Mouse (Mus musculus): Measurements from ENCODE around the gene Ang.

Gene Ang

GRCm38 (mm10) chr14:51090921-51091900, at the start of gene Ang, which contains the start of gene Rnase4:
Gene Ang, plus strand, starts transcription at chr14:51091150.
Gene Rnase4, plus strand, starts transcription at chr14:51091077.
- peak in 1 of 2 experiments; percentile 22 for DNase-seq

DNA sequence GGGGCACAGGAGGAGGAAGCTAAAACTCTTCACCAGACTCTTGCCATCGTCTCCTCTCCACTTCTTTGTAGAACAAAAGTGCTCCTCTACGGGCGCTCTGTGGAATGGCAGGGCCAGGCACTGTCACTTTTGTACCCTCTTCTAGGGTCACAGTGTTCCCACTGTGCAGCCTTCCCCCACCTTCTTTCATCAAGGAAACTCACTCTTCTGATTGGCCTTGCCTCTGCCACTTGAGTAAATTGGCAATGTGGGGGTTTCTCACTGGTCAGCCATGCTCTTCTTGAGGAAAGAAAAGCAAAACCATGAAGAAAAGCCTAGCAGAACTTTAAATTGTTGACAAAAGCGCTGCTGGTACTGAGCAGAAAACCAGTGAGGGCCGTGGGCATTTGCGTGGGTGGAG, 49.2 kb upstream of the Ang start, which contains the start of gene Rnase9:
Gene Rnase9, minus strand, starts transcription at position 101 of the 400 bp plus-strand sequence.
- no peak for DNase-seq

DNA sequence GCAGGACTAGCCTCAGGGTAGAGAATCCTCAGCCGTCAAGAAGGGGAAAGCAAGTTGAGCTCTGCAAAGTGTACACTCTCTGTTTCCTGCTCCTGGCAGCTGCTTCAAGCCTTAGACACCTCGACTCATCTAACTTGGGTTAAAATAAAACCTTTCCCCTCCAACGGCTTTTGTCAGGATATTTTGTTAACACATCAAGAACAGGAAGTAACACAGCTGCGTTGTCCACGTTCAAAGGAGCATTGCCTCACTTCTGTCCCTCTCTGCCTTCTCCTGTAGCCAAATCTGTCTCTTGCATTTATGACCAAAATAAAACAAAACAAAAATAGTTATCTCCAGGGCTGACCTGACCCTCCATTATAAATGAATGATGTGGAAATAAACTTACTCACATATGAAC, 43.1 kb upstream of the Ang start:
- no peak for DNase-seq

DNA sequence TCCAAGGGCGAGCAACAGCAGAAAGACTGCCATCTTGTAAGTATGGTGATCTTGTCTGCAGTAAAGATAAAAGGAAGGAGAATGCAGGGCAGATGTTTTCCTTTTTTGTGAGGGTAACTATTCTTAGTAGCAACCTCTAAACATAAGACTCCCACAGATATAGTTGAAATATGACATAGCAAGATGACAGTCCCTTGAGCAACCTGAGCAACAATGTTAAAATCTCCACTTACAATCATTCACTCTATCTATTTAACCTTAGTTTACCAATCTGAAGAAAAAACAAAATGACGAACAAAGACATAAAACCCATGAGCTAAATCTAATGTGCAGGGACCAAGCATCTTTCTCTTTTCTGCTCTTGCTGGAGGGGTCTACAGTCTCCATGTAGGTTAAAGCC, 40.9 kb upstream of the Ang start, which contains the start of gene Rnase11:
Gene Rnase11, minus strand, starts transcription at position 101 of the 400 bp plus-strand sequence.
- no peak for DNase-seq

DNA sequence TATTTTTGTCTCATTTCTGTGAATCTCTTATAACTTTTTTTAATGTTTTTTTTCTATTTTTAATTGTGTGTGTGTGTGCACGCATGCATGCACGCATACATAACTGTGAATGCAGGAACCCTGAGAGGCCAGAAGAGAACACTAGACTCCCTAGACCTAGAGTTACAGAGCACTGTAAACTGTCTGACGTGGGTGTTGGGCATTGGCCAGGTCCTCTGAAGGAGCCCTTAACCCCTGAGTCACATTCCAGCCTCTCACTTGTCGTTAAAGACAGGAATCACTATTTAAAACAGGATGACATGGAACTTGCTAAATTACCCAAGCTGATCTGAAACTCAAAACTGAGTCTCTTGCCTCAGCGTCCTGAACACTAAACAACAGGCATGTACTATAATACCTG, 39.0 kb upstream of the Ang start:
- no peak for DNase-seq

GRCm38 (mm10) chr14:51053176-51053575, 37.8 kb upstream of the Ang start:
- no peak for DNase-seq

DNA sequence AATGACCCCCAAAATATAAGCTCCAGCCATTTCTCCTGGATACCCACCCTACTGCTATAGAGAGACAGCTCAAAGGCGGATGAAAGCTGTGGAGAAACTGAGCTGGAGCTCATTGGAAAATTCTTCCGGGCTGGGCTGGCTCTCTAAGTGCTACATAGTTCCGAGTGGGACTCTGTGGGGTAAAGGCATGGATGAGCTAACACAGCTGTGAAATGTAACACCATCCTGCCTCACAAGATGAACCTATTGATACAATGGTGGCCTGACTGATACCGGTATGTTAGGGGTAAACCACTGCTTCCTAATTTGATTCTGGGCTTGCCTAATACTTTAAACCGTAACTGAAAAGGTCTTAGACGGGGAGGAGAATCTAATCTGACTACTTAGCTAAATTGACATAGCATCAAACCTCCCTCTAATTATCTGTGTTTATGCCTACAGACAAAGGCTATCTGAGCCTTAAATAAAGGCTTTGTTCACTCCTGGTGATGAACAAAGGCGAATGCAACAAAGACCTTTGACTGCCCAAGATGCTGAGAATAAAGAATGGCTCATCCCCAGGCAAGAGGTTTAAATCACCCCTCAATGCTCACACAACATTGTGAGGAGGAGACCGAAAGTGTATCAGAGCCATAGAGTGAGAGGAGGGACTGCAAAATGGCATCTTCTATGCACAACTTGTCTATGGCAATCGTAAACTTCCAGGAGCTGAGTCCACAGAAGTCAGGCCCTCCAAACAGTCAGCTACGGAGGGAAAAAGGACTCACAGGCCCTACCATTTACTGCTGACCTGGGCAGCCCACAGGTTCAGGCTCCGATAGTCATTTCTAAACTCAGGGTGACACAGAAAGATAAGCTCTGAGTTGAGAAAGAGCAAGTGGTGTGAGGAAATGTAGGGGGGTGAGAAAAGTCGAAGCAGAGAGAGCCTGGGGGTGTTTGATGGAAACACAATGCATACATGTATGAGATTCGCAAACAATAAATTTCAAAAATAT, 36.4 kb upstream of the Ang start:
- no peak for DNase-seq

GRCm38 (mm10) chr14:51057401-51057831, 33.5 kb upstream of the Ang start, which contains the start of gene Rnase12:
Gene Rnase12, minus strand, starts transcription at chr14:51057661.
- DNase-seq = no peak

DNA sequence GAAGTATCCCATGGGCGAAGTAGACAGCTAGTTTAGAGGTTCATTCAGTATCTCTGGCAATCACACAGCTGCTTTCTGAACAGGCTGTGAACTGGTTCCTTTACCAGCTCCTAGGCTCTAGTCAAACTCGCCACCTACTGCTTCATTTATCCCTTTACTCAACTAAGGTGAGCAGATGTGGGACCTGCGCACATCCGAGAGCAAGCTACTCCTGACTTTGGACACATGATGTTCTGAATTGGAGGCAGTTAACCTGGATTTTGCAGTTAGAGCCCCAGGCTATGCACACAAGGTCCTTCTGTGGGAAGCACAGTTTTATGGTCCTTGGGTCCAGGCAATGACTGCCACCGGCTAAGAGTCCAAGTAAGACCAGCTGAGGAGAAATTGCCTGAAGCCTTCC, 30.2 kb upstream of the Ang start:
- DNase-seq = no peak

GRCm38 (mm10) chr14:51068956-51069355, 22.0 kb upstream of the Ang start:
- no peak for DNase-seq

DNA sequence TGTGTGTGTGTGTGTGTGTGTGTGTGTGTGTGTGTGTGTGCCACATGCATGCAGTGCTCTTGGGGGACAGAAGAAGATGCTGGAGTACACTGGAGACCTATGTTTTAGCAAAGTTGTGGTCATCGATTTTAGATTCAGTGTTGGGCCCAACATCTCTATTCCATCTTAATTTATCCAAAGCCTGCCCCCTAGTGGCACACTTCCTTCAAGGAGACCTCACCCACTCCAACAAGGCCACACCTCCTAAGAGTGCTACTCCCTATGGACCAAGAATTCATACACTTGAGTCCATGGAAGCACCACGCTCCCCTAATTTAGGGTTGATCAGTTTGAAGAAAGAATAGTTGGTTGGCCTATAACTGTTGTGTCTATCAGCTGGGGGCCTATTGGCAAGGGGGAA, 21.3 kb upstream of the Ang start:
- peak in 1 of 2 experiments; percentile 48 for DNase-seq

- DNase-seq = no peak
Measured at GRCm38 (mm10) chr14:51074335-51074734, 16.6 kb upstream of the Ang start, which contains the start of gene Olfr750. Gene Olfr750, minus strand, starts transcription at chr14:51074435.

GRCm38 (mm10) chr14:51079180-51079579, 11.8 kb upstream of the Ang start:
- no peak for DNase-seq

DNA sequence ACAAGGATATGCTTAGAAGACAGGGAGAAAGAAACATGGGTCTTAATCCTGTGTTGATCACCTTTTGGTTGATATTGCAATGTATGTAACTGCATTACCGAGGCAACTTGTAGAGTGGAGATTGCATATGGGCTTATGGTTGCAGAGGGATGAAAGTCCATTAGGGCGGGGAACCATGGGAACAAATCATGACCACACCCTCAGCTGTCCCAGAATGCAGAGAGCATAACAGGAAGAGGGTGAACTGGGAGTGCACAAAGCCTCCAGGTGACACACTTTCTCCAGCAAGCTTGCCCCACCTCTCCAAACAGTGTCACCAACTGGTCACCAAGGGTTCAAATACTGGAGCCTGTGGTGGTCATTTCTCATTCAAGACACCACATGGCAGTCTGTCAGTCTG, 9.9 kb upstream of the Ang start:
- no peak for DNase-seq

DNA sequence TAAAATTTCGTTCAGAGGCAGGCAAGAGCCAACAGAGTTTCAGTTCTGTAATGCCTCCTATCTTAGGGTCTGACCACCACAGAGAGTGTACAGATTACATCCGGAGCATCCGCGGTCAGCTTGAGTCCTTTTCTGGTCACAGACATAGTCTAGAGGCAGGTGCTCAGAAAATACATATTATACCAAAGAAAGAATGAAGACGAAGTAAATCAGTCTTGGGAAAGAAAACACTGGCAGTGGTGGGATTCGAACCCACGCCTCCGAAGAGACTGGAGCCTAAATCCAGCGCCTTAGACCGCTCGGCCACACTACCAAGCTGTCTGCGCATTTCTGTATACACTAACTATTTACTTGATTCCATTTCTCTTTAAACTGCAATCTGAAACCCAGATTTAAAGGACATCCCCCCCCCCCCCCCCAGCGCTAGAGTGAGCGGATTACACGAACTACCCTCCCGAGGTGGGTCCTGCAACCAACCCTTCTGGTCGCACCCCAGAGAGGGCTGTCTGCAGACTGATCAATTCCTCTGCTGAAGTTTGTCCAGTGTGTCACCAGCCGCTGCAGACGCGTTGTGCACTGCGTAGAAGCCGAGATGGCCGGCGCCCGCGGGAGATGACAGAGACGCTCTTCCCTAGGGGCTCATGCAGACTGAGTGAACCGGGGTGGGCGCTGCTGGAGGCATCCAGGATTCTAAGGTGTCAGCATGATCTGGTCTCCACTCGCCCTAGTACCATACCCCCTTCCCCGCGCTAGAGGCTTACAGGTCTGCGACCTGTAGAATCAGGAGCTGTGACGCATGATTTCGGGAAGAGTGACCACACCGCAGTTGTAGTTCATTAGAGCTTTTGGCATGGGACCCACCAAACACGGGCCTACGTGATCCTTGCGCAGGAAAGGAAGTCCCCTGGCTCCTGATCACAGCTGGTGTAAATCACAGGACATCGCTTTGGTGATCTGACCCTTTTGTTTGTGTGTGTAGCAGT, 8.1 kb upstream of the Ang start:
- DNase-seq = peak; percentile 47 to 73

- DNase-seq = no peak
Measured at GRCm38 (mm10) chr14:51083805-51084204, 7.1 kb upstream of the Ang start.

- no peak for DNase-seq
Measured at GRCm38 (mm10) chr14:51085086-51085485, 5.9 kb upstream of the Ang start.

DNA sequence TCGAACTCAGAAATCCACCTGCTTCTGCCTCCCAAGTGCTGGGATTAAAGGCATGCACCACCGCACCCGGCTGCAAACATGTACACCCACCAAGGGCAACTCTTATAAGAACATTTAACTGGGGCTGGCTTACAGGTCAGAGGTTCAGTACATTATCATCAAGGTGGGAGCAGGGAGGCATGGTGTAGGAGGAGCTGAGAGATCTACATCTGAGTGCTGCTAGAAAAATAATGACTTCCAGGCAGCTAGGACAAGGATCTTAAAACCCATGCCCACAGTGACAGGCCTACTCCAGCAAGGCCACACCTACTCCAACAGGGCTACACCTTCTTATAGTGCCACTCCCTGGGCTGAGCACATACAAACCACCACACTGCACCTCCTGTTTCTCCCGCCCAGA, 5.0 kb upstream of the Ang start:
- DNase-seq = no peak

- DNase-seq = no peak
Measured at GRCm38 (mm10) chr14:51087762-51088161, 3.2 kb upstream of the Ang start.

DNA sequence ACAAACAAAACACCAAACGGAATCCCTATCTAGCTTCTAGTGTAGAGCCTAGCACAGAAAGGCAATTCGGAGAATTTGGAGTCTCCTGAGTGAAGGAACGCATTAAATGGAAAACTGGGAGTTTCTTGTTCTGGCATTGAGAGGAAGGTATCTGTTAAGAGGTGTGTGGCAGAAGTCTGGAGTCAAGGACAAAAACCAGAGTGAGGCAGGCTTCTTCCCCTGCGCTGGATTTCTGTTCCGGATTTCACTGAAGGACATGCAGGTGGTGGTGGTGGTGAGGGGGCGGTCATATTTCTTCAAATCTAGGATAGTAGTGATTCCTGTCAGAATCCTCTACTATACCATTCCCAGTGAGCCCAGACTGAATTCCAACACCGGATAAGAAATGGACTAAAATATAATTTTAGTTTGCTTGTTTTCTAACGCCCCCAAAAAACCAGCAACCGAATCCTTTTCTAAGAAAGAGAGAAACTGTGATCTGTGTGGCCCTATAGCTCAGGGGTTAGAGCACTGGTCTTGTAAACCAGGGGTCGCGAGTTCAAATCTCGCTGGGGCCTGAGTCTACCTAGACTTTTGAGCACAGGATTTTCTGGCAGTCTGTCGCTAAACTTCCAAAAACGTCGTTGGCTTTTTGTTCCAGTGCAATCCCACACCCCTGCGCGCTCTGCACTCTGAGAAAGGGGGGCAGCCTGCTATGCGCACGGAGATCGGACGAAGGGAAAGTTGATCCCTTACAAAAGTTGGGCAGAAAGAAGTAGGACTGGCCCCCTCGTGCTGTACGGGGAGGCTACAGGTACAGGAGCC, 2.6 kb upstream of the Ang start:
- DNase-seq = peak; percentile 82 to 92
